Mouse (Mus musculus): ENCODE results near the gene Gpld1. TPM values are rescaled to one million over a fixed set of nuclear protein-coding genes. Genes with fewer than 3 reads are reported as not detected.

Gpld1 gene
- polyA plus RNA-seq, 1 experiment: 13.7 TPM

GRCm38 (mm10) chr13:25020540-25020892 lies 77.6 kb downstream of the Gpld1 start:
- DNase-seq (ENCODE audit: low spot score): no peak

DNA sequence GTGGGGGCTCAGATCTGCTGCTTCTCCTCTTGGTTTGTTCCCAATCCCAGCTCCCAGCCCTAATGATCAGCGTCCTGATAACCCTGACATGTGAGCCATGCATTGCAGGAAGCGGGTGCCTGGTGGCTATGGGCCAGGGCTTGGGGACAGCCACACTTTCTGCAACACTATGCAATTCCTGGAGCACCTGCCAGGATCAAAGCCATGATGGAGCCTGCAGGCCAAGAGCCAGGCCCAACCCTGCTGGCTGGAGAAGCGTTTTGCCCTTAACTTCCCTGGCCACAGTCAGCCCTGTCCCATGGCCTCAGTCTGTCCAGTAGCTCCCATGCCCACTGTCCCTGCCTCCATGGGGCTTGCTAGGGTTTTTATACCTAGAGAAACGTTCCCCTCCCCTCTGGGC lies 79.4 kb downstream of the Gpld1 start:
- DNase-seq (ENCODE audit: low spot score): no peak

DNA sequence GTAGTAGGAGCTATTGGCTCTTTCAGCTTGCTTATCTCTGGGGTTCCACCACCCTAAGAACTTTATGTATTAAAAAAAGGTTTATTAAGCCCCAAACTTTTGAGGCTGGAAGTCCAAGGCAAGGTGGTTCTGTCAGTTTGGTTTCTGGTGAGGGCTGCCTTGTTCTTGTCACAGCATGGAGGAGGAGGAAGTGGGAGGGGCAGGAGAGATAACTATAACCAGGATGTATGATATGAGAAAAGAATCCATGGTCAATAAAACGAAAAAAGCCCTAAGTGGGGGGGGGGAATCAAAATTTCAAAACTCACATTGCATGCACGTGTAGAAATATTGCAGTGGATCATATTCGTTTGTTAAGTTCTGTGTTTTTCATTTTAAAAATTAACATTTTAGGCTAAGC lies 80.2 kb downstream of the Gpld1 start:
- DNase-seq (ENCODE audit: low spot score): no peak

DNA sequence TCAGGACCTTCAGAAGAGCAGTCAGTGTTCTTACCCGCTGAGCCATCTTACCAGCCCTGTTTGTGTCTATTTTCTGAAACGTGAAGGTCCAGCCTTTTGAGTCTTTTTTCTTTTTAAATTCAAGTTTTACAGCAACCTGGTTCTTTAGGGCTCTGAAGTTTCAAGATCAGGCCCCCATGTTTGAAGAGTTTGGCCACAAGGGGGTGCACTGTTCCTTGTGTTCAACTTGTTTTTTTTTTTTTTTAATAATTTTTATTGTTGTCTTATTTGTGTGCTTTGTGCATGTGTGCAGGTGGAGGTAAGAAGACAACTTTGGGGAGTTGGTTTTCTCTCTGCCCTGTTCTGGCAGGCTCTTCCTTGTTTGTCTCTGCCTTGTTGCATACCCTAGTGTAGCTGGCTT lies 81.7 kb downstream of the Gpld1 start:
- DNase-seq (ENCODE audit: low spot score): no peak

GRCm38 (mm10) chr13:25026409-25027113 lies 83.6 kb downstream of the Gpld1 start:
- no peak for DNase-seq (ENCODE audit: low spot score)

DNA sequence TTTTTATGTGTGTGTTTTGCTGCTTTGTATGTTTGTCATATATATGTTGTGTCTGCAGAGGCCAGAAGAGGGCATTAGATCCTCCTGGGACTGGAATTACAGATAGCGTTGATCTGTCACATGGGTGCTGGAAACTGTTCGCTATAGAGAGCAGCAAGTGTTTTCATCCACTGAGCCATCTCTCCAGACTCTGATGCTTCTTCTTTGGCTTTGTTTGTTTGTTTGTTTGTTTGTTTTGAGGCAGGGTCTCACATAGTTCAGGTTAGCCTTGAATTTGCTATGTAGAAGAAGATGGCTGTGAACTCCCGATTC lies 84.1 kb downstream of the Gpld1 start:
- no peak for DNase-seq (ENCODE audit: low spot score)

GRCm38 (mm10) chr13:25039488-25039887 lies 96.5 kb downstream of the Gpld1 start:
- no peak for DNase-seq (ENCODE audit: low spot score)

Other genes starting within 250 kb of the Gpld1 start
- not detected in 2 replicates for gene Armh2, start 201.9 kb upstream of the Gpld1 start, polyA plus RNA-seq (2012; rRNA removed)
- 7.9 and 9.8 TPM in 2 replicates for gene Gmnn, start 181.2 kb upstream of the Gpld1 start, polyA plus RNA-seq (2012; rRNA removed)
- 92.9 and 97.0 TPM in 2 replicates for gene BC005537, start 141.5 kb upstream of the Gpld1 start, polyA plus RNA-seq (2012; rRNA removed)
- 94.5 and 97.4 TPM in 2 replicates for gene Acot13, start 111.6 kb upstream of the Gpld1 start, polyA plus RNA-seq (2012; rRNA removed)
- gene Tdp2, start 111.5 kb upstream of the Gpld1 start, polyA plus RNA-seq (2012; rRNA removed): 22.0 and 28.7 TPM in 2 replicates
- 0.06 and 0.10 TPM in 2 replicates for gene D130043K22Rik, start 98.0 kb upstream of the Gpld1 start, polyA plus RNA-seq (2012; rRNA removed)
- 6.1 TPM in 2 replicates for gene Aldh5a1, start 5.5 kb upstream of the Gpld1 start, polyA plus RNA-seq (2012; rRNA removed)
- gene Mrs2, start 77.2 kb downstream of the Gpld1 start, polyA plus RNA-seq (2012; rRNA removed): 21.0 and 23.9 TPM in 2 replicates
- 0.40 and 0.50 TPM in 2 replicates for gene Dcdc2a, start 112.9 kb downstream of the Gpld1 start, polyA plus RNA-seq (2012; rRNA removed)

Data from urinary bladder, adult 2 months (tissue).